Mouse (Mus musculus) cortical plate, adult 2 months (tissue): ENCODE results near the gene Kcnq5. TPM values are rescaled to one million over a fixed set of nuclear protein-coding genes. Genes with fewer than 3 reads are reported as not detected.

Experiments
- H3K27ac ChIP-seq: fragments of 200-500 bp; 2 replicates; pipeline ENCODE4 v1.5.1; 2012; ENCODE audit warnings: low read length, control low read depth, inconsistent platforms; ENCODE audit not compliant: insufficient read depth
- H3K4me1 ChIP-seq: fragments of 200-500 bp; 2 replicates; pipeline ENCODE4 v1.6.1; 2011; ENCODE audit warnings: low read length; ENCODE audit not compliant: control insufficient read depth, insufficient read depth
- H3K4me3 ChIP-seq: fragments of 200-500 bp; 2 replicates; pipeline ENCODE4 v1.5.1; 2011; ENCODE audit warnings: mild to moderate bottlenecking, low read length, control low read depth; ENCODE audit not compliant: insufficient read depth
- CTCF ChIP-seq: fragments of 200-500 bp; IDR thresholded peaks from 2 replicates; pipeline ENCODE4 v1.5.1; 2011; ENCODE audit warnings: mild to moderate bottlenecking, control low read depth, low read length; ENCODE audit not compliant: insufficient read depth; ENCODE audit errors: extremely low read depth
- POLR2A ChIP-seq: fragments of 200-500 bp; IDR thresholded peaks from 2 replicates; pipeline ENCODE4 v1.6.1; 2011; ENCODE audit warnings: mild to moderate bottlenecking, low read length, control low read depth; ENCODE audit not compliant: insufficient read depth; ENCODE audit errors: extremely low read depth
- polyA plus RNA-seq: library from polyadenylated mRNA; depleted of rRNA; stranded (reverse); fragments of >200 nt; gene quantifications from 2 replicates; pipeline ENCODE4 v1.2.3, GENCODE M21; 2012

Gene Kcnq5
- polyA plus RNA-seq, 1 experiment: 26.0 TPM

GRCm38 (mm10) chr1:21958013-21958412 lies 3.7 kb downstream of the Kcnq5 start:
- peaks cover under 1% of the 10 kb centered on the region; the same call in 1 of the 2 replicates for H3K4me1 ChIP-seq
- no peak overlapping the region for H3K27ac ChIP-seq
- TF ChIP-seq CTCF (no peak), POLR2A (no peak)
- no peak overlapping the region for H3K4me3 ChIP-seq

GRCm38 (mm10) chr1:21940831-21941230 lies 20.9 kb downstream of the Kcnq5 start:
- no peak overlapping the region for H3K4me3 ChIP-seq
- H3K27ac ChIP-seq: peak overlapping the region; percentile 68; the same call in 1 of the 2 replicates

GRCm38 (mm10) chr1:21927182-21927581 lies 34.6 kb downstream of the Kcnq5 start:
- TF ChIP-seq POLR2A (no peak), CTCF (no peak)
- 0 out of 2 replicates have a peak, but pooled peaks cover 2% of the 10 kb centered on the region for H3K4me1 ChIP-seq
- H3K4me3 ChIP-seq: no peak overlapping the region
- no peak overlapping the region for H3K27ac ChIP-seq

More at GRCm38 (mm10) chr1:21940831-21941230, 20.9 kb downstream of the Kcnq5 start:
- no peak for TF ChIP-seq POLR2A
- no peak for TF ChIP-seq CTCF
- peaks cover 2% of the 10 kb centered on the region; the same call in 1 of the 2 replicates for H3K4me1 ChIP-seq

GRCm38 (mm10) chr1:21923293-21923642 lies 38.5 kb downstream of the Kcnq5 start:
- Histone ChIP-seq H3K27ac (no peak overlapping the region), H3K4me1 (0 out of 2 replicates have a peak, but pooled peaks cover 2% of the 10 kb centered on the region), H3K4me3 (no peak overlapping the region)
- no peak for TF ChIP-seq POLR2A
- TF ChIP-seq CTCF: no peak

GRCm38 (mm10) chr1:21922578-21923292 lies 39.0 kb downstream of the Kcnq5 start:
- Histone ChIP-seq H3K4me1 (0 out of 2 replicates have a peak, but pooled peaks cover 2% of the 10 kb centered on the region), H3K27ac (no peak overlapping the region), H3K4me3 (no peak overlapping the region)
- TF ChIP-seq CTCF: no peak
- TF ChIP-seq POLR2A: no peak

- H3K4me3 ChIP-seq: no peak overlapping the region
- H3K27ac ChIP-seq: no peak overlapping the region
- 0 out of 2 replicates have a peak, but pooled peaks cover 2% of the 10 kb centered on the region for H3K4me1 ChIP-seq
- TF ChIP-seq CTCF: no peak
- TF ChIP-seq POLR2A: no peak
Measured at GRCm38 (mm10) chr1:21919276-21919675, 42.5 kb downstream of the Kcnq5 start.

GRCm38 (mm10) chr1:21896067-21896719 lies 65.5 kb downstream of the Kcnq5 start:
- Histone ChIP-seq H3K4me1 (no peaks in the 10 kb centered on the region), H3K4me3 (no peak overlapping the region), H3K27ac (no peak overlapping the region)
- TF ChIP-seq CTCF (no peak), POLR2A (no peak)

- TF ChIP-seq CTCF (no peak), POLR2A (no peak)
- Histone ChIP-seq H3K4me1 (no peaks in the 10 kb centered on the region), H3K27ac (no peak overlapping the region), H3K4me3 (no peak overlapping the region)
Measured at GRCm38 (mm10) chr1:21883747-21884146, 78.0 kb downstream of the Kcnq5 start.

GRCm38 (mm10) chr1:21870889-21871288 lies 90.9 kb downstream of the Kcnq5 start:
- TF ChIP-seq CTCF (no peak), POLR2A (no peak)
- no peaks in the 10 kb centered on the region; the same call in 1 of the 2 replicates for H3K4me1 ChIP-seq
- H3K4me3 ChIP-seq: no peak overlapping the region
- no peak overlapping the region for H3K27ac ChIP-seq
